Mouse (Mus musculus) olfactory bulb, adult 2 months (tissue): ENCODE results near the gene Dhdds.
A peak's percentile ranks its signal among the peaks of the same experiment; 100 is the strongest.

ENCODE experiments used
- CTCF ChIP-seq: fragments of 200-500 bp; IDR thresholded peaks from 2 replicates; pipeline ENCODE4 v1.5.1; 2012; ENCODE audit warnings: low read depth, mild to moderate bottlenecking, low read length, moderate library complexity; ENCODE audit not compliant: insufficient read depth
- POLR2A ChIP-seq: fragments of 200-500 bp; IDR thresholded peaks from 2 replicates; pipeline ENCODE4 v1.6.1; 2012; ENCODE audit warnings: mild to moderate bottlenecking, low read depth, low read length, moderate library complexity; ENCODE audit not compliant: insufficient read depth

DNA sequence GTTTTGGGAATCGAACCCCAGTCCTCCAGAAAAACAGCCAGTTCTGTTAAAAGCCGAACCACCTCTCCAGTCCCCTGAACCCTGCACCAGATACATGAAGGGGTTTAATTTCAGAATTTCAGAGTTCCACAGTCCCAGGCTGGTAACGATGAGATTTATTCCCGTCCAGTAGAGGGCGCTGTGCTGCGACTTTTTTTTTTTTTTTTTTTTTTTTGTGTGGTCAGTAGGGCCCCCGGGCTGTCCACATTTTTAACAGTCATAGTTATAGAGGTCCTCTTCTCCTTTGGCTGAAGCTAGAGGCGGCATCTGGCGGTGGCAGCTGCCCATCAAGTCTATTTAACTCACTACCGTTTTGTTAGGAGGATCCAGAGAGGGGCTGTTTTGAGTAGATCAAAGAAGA, 69.4 kb downstream of the Dhdds start:
- peak; percentile 38; the same call in 1 of the 2 replicates for TF ChIP-seq CTCF
- no peak for TF ChIP-seq POLR2A
